Mouse (Mus musculus): ENCODE data around the gene Med16.

- TF ChIP-seq CTCF (IDR thresholded peaks at IDR 0.05; ENCODE audit: borderline replicate concordance, control insufficient read depth, extremely low read depth, insufficient read depth, low read length, poor library complexity) (no peak), POLR2A (IDR thresholded peaks at IDR 0.05; ENCODE audit: control insufficient read depth, extremely low read depth, insufficient read depth, low read length, poor library complexity) (no peak)
Measured at GRCm38 (mm10) chr10:79873715-79874289, 34.9 kb downstream of the Med16 start.

Data from thymus, adult 2 months (tissue).